Mouse (Mus musculus) spleen, adult 2 months (tissue): Measurements from ENCODE around the gene Morn1.

ENCODE experiments used
- CTCF ChIP-seq: fragments of 200-500 bp; IDR thresholded peaks from 2 replicates; pipeline ENCODE4 v1.5.1; 2011; ENCODE audit warnings: mild to moderate bottlenecking, inconsistent platforms; ENCODE audit not compliant: insufficient read depth, insufficient read length, insufficient replicate concordance; ENCODE audit errors: extremely low read depth
- POLR2A ChIP-seq: fragments of 200-500 bp; IDR thresholded peaks from 2 replicates; pipeline ENCODE4 v1.6.1; 2011; ENCODE audit warnings: low read depth, low read length, inconsistent platforms

DNA sequence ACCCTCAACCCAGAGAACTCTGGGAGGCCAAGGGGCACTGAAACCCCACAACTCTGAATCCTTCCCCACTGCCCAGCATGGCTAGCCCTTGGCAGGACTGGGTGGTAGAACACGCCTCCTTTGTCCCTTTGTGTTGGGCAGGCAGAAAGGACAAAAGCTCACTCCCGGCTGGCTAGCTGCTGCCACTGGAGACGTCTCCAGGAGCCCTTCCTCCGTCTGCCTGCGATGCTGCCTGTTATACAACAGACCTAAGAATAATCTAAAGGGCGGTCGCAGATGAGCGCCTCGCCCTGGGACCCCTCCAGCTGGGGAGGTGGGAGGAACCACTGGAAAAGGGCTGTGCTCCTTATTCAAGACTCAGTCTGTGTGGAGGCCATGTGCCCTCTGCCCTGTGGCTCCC is 46.2 kb upstream of the Morn1 start:
- TF ChIP-seq CTCF (no peak), POLR2A (no peak)
